Mouse (Mus musculus) midbrain, embryonic 12.5 days (tissue): ENCODE measurements around the gene Pkd2. TPM values are rescaled to one million over a fixed set of nuclear protein-coding genes. Genes with fewer than 3 reads are reported as not detected.

Experiments
- polyA plus RNA-seq: library from polyadenylated mRNA; unstranded; fragments of >200 nt; fragmentation: Nextera tagmentation; extraction: Ambion mirVana; gene quantifications from 2 replicates; pipeline ENCODE4 v1.2.1, GENCODE M21; 2016

Gene Pkd2
- polyA plus RNA-seq, 1 experiment from 2014 or later = 14.1 TPM

Other genes starting within 250 kb of the Pkd2 start
- not detected in 2 replicates for gene Ibsp, start 160.3 kb upstream of the Pkd2 start, polyA plus RNA-seq
- not detected in 2 replicates for gene Mepe, start 134.1 kb upstream of the Pkd2 start, polyA plus RNA-seq
- 6.9 and 9.3 TPM in 2 replicates for gene Spp1, start 24.3 kb upstream of the Pkd2 start, polyA plus RNA-seq
- gene BC005561, start 48.9 kb downstream of the Pkd2 start, polyA plus RNA-seq = 18.2 and 18.3 TPM in 2 replicates